Mouse (Mus musculus) retina, embryonic 14.5 days (tissue): ENCODE data around the gene Rnase11.
"Not testable (repeated sequence)": the region's sequence is repeated elsewhere in the genome, so short reads cannot be mapped to it uniquely, and the experiment has no call there.

Experiments
- DNase-seq: peaks from one replicate; pipeline ENCODE4 v3.0.0-alpha.2; 2015; ENCODE audit warnings: low spot score

Gene Rnase11

GRCm38 (mm10) chr14:51081035-51081434 lies 31.1 kb upstream of the Rnase11 start:
- DNase-seq = no peak

- DNase-seq = no peak
Measured at GRCm38 (mm10) chr14:51079180-51079579, 29.2 kb upstream of the Rnase11 start.

GRCm38 (mm10) chr14:51074335-51074734 lies 24.4 kb upstream of the Rnase11 start, which contains the start of gene Olfr750:
Gene Olfr750, minus strand, starts transcription at chr14:51074435.
- no peak for DNase-seq

- DNase-seq = peak; percentile 53
Measured at GRCm38 (mm10) chr14:51069617-51070016, 19.7 kb upstream of the Rnase11 start.

- DNase-seq = no peak
Measured at GRCm38 (mm10) chr14:51068956-51069355, 19.0 kb upstream of the Rnase11 start.

GRCm38 (mm10) chr14:51060761-51061160 lies 10.8 kb upstream of the Rnase11 start:
- DNase-seq = no peak

GRCm38 (mm10) chr14:51057401-51057831 lies 7.5 kb upstream of the Rnase11 start, which contains the start of gene Rnase12:
Gene Rnase12, minus strand, starts transcription at chr14:51057661.
- DNase-seq = no peak

- peak; percentile 62 for DNase-seq
Measured at GRCm38 (mm10) chr14:51054243-51055237, 4.6 kb upstream of the Rnase11 start.

GRCm38 (mm10) chr14:51053176-51053575 lies 3.2 kb upstream of the Rnase11 start:
- no peak for DNase-seq

- DNase-seq = no peak
Measured at GRCm38 (mm10) chr14:51051941-51052340, 2.0 kb upstream of the Rnase11 start.

- DNase-seq = no peak
Measured at GRCm38 (mm10) chr14:51047846-51048245, 2.1 kb downstream of the Rnase11 start.

GRCm38 (mm10) chr14:51041769-51042168 lies 8.2 kb downstream of the Rnase11 start, which contains the start of gene Rnase9:
Gene Rnase9, minus strand, starts transcription at chr14:51041869.
- no peak for DNase-seq

GRCm38 (mm10) chr14:51036214-51036613 lies 13.7 kb downstream of the Rnase11 start:
- no peak for DNase-seq

GRCm38 (mm10) chr14:51035206-51035605 lies 14.8 kb downstream of the Rnase11 start:
- no peak for DNase-seq

- DNase-seq = no peak
Measured at GRCm38 (mm10) chr14:51027387-51028155, 22.4 kb downstream of the Rnase11 start.

GRCm38 (mm10) chr14:51026391-51027133 lies 23.4 kb downstream of the Rnase11 start:
- DNase-seq = peak; percentile 88

GRCm38 (mm10) chr14:51024820-51025219 lies 25.1 kb downstream of the Rnase11 start:
- DNase-seq = peak; percentile 19

- DNase-seq = no peak
Measured at GRCm38 (mm10) chr14:51023457-51023856, 26.5 kb downstream of the Rnase11 start.

- no peak for DNase-seq
Measured at GRCm38 (mm10) chr14:51017256-51017655, 32.7 kb downstream of the Rnase11 start.

- no peak for DNase-seq
Measured at GRCm38 (mm10) chr14:51015780-51016179, 34.2 kb downstream of the Rnase11 start.

GRCm38 (mm10) chr14:51014724-51015123 lies 35.2 kb downstream of the Rnase11 start:
- DNase-seq = not testable (repeated sequence)

- no peak for DNase-seq
Measured at GRCm38 (mm10) chr14:51009572-51009971, 40.4 kb downstream of the Rnase11 start.
